Mouse (Mus musculus): ENCODE measurements at regions not wholly inside any gene's neighbourhood (a gene's known extent, or its start where the extent isn't known, plus 50 kb on each side); places are given as distances from the start of the nearest gene placed in this dataset.

DNA sequence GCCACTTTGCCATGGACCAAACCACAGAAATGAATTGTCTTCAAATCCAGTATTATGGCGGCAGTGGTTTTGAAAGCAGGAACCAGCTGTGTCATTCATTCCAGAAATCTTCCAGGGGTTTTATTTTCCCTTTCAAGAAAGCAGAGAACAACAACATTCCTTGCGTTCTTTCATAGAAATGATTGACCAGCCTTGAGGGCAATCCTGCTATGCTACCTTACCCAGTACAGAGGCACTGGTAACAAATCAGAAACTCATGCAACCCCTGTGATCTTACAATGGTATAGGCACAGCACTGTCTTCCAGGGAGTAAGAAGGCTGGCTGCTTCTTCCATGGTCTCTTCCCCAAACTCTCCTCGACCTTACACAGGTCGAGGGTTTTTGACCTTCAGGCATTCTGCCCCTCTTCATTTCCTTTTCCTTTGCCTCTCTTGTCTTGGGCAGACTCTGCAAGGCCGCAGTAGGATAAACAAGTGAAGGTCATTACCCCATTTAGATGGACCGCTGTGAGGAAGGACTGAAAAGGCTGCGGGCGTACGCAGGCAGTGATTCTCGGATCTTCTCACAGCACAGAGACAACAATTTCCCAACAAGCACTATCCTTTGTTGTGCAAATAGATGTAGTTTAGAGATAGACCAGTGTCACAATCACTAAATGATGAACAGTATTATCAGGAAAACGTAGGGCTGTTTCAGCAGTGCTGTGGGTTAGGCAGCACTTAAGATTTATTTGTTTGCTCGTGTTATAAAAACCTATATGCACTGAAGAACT is 171.6 kb upstream of the Rfx3 start:
- no peak overlapping the region for H3K9ac ChIP-seq (replicated peaks; ENCODE audit: low read length)

DNA sequence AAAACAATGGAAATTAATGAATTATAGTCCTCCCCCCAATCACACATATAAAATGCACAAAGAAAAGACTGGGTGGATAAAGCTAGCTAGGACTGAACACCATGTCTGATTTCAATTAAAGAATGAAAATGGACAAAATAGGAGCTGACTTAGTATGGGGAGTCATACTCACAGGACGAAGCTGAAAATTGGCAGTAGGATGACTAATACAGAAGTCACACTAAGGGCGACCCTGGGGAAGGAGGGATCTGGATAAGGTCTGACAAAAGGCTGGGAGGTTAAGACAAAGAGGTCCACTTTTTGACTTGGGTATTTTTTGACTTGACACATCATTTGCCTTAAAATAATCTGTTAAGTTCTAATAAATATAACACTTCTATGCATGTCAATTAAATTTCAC is 170.2 kb upstream of the Rfx3 start:
- Histone ChIP-seq H3K36me3 (replicated peaks; ENCODE audit: control insufficient read depth, insufficient read depth, low read depth, low read length) (no peaks in the 10 kb centered on the region), H3K9ac (replicated peaks; ENCODE audit: low read length) (no peak overlapping the region), H3K4me2 (ENCODE audit: low read depth, low read length) (no peak overlapping the region), H3K4me3 (ENCODE audit: low read depth, low read length) (no peak overlapping the region), H3K4me1 (ENCODE audit: control insufficient read depth, insufficient read depth, low read length) (no peaks in the 10 kb centered on the region), H3K27me3 (ENCODE audit: control insufficient read depth, insufficient read depth, low read length) (no peaks in the 10 kb centered on the region), H3K9me3 (replicated peaks; ENCODE audit: control insufficient read depth, low read length) (no peaks in the 10 kb centered on the region), H3K27ac (replicated peaks; ENCODE audit: low read depth, low read length) (no peak overlapping the region)
- ATAC-seq (replicated peaks; ENCODE audit: insufficient number of reproducible peaks, low FRiP score, low TSS enrichment, low read depth) (no peak), DNase-seq (ENCODE audit: low spot score) (no peak)
- WGBS: 81% methylated on average over 2 of the region's 2 CpGs

More for the DNA sequence above, 171.6 kb upstream of the Rfx3 start:
- H3K4me1 ChIP-seq (ENCODE audit: control insufficient read depth, insufficient read depth, low read length): no peaks in the 10 kb centered on the region
- no peak overlapping the region for H3K4me2 ChIP-seq (ENCODE audit: low read depth, low read length)
- H3K9me3 ChIP-seq (replicated peaks; ENCODE audit: control insufficient read depth, low read length): no peaks in the 10 kb centered on the region
- WGBS: 59% methylated on average over 12 of the region's 12 CpGs
- no peaks in the 10 kb centered on the region for H3K36me3 ChIP-seq (replicated peaks; ENCODE audit: control insufficient read depth, insufficient read depth, low read depth, low read length)
- DNase-seq (ENCODE audit: low spot score) (no peak), ATAC-seq (replicated peaks; ENCODE audit: insufficient number of reproducible peaks, low FRiP score, low TSS enrichment, low read depth) (no peak)
- H3K27me3 ChIP-seq (ENCODE audit: control insufficient read depth, insufficient read depth, low read length): no peaks in the 10 kb centered on the region
- no peak overlapping the region for H3K27ac ChIP-seq (replicated peaks; ENCODE audit: low read depth, low read length)
- H3K4me3 ChIP-seq (ENCODE audit: low read depth, low read length): no peak overlapping the region

DNA sequence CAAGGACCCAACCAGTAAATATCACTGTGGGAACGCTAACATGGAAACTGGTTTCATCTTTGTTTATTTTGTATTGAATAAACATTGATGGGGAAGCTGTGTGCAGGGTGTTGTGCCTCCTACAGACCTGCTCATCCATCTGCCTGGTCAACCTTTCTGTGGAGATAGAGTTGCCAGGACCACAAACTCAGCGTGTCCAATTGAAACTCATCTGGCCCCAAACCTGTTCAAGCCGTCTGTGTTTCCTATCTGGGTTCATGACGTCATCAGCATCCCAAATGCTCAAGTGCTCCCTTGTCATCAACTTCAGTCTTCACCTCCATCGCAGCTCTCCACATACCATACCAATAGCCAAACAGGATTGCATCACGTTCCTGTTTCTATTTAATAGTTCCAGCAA is 167.1 kb upstream of the Rfx3 start:
- no peak for ATAC-seq (replicated peaks; ENCODE audit: insufficient number of reproducible peaks, low FRiP score, low TSS enrichment, low read depth)
- no peaks in the 10 kb centered on the region for H3K9me3 ChIP-seq (replicated peaks; ENCODE audit: control insufficient read depth, low read length)
- H3K4me1 ChIP-seq (ENCODE audit: control insufficient read depth, insufficient read depth, low read length): no peaks in the 10 kb centered on the region
- H3K4me3 ChIP-seq (ENCODE audit: low read depth, low read length): no peak overlapping the region
- H3K27me3 ChIP-seq (ENCODE audit: control insufficient read depth, insufficient read depth, low read length): no peaks in the 10 kb centered on the region
- WGBS: 90% methylated on average over 6 of the region's 6 CpGs
- H3K4me2 ChIP-seq (ENCODE audit: low read depth, low read length): no peak overlapping the region
- no peaks in the 10 kb centered on the region for H3K36me3 ChIP-seq (replicated peaks; ENCODE audit: control insufficient read depth, insufficient read depth, low read depth, low read length)
- no peak overlapping the region for H3K9ac ChIP-seq (replicated peaks; ENCODE audit: low read length)
- H3K27ac ChIP-seq (replicated peaks; ENCODE audit: low read depth, low read length): no peak overlapping the region
- DNase-seq (ENCODE audit: low spot score): no peak

DNA sequence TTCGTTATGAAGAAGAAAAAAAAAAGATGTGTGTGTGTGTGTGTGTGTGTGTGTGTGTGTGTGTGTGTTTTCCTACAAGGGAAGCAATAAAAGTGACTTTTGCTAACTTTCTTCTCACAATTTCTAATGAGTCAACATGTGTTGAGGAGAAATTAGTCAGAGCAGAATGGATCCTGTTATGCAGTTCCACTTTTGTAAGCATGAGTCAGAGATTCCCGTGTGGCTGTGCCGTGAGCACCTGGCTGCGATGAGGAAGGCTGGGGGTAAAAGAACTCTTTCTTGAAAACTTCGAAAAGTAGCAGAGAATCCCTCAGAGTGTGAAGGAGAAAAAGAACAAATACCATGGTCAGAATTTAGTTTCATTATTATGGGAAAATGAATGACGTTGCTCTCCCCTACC is 165.9 kb upstream of the Rfx3 start:
- Histone ChIP-seq H3K27me3 (ENCODE audit: control insufficient read depth, insufficient read depth, low read length) (no peaks in the 10 kb centered on the region), H3K9me3 (replicated peaks; ENCODE audit: control insufficient read depth, low read length) (no peaks in the 10 kb centered on the region), H3K4me2 (ENCODE audit: low read depth, low read length) (no peak overlapping the region), H3K4me3 (ENCODE audit: low read depth, low read length) (no peak overlapping the region), H3K36me3 (replicated peaks; ENCODE audit: control insufficient read depth, insufficient read depth, low read depth, low read length) (no peaks in the 10 kb centered on the region), H3K27ac (replicated peaks; ENCODE audit: low read depth, low read length) (no peak overlapping the region), H3K9ac (replicated peaks; ENCODE audit: low read length) (no peak overlapping the region), H3K4me1 (ENCODE audit: control insufficient read depth, insufficient read depth, low read length) (no peaks in the 10 kb centered on the region)
- 94% methylated on average over 6 of the region's 6 CpGs for WGBS
- no peak for DNase-seq (ENCODE audit: low spot score)
- no peak for ATAC-seq (replicated peaks; ENCODE audit: insufficient number of reproducible peaks, low FRiP score, low TSS enrichment, low read depth)

DNA sequence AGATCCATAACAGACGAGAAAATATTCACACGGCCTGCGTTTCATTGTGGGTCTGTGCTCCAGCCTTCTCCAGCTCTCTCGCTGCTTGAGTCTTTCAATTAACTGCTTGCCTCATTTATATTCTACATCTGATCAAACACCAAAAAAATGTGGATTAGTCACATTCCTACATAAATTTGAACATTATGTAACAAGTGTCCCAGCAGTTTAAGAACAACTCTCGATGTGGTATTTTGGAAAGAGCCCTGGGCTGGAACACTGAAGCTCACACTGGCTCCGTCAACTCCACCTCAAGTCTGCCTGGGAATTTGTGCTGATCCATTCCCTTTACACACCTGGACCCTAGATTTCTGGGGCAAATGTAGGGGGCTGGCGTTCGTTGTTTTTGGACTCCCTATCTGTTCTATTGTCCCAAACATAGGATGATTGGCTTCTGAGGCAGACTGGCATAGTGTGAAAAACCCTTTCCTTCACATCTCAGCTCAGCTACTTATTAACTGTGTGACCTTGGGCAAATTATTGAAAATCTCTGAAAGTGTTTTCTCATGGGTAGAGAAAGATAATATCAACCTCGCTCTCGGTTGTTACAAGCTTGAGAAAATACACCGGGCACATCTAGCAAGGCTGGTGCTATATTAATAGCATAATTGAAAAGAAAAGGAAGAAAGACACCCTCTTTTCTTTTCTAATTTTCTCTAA is 161.0 kb upstream of the Rfx3 start:
- 84% methylated on average over 11 of the region's 11 CpGs for WGBS
- H3K4me3 ChIP-seq (ENCODE audit: low read depth, low read length): no peak overlapping the region
- DNase-seq (ENCODE audit: low spot score): peak; percentile 31
- no peak overlapping the region for H3K27ac ChIP-seq (replicated peaks; ENCODE audit: low read depth, low read length)
- ATAC-seq (replicated peaks; ENCODE audit: insufficient number of reproducible peaks, low FRiP score, low TSS enrichment, low read depth): no peak
- H3K4me1 ChIP-seq (ENCODE audit: control insufficient read depth, insufficient read depth, low read length): no peaks in the 10 kb centered on the region
- no peaks in the 10 kb centered on the region for H3K36me3 ChIP-seq (replicated peaks; ENCODE audit: control insufficient read depth, insufficient read depth, low read depth, low read length)
- no peak overlapping the region for H3K4me2 ChIP-seq (ENCODE audit: low read depth, low read length)
- no peaks in the 10 kb centered on the region for H3K9me3 ChIP-seq (replicated peaks; ENCODE audit: control insufficient read depth, low read length)
- no peaks in the 10 kb centered on the region for H3K27me3 ChIP-seq (ENCODE audit: control insufficient read depth, insufficient read depth, low read length)
- H3K9ac ChIP-seq (replicated peaks; ENCODE audit: low read length): no peak overlapping the region

DNA sequence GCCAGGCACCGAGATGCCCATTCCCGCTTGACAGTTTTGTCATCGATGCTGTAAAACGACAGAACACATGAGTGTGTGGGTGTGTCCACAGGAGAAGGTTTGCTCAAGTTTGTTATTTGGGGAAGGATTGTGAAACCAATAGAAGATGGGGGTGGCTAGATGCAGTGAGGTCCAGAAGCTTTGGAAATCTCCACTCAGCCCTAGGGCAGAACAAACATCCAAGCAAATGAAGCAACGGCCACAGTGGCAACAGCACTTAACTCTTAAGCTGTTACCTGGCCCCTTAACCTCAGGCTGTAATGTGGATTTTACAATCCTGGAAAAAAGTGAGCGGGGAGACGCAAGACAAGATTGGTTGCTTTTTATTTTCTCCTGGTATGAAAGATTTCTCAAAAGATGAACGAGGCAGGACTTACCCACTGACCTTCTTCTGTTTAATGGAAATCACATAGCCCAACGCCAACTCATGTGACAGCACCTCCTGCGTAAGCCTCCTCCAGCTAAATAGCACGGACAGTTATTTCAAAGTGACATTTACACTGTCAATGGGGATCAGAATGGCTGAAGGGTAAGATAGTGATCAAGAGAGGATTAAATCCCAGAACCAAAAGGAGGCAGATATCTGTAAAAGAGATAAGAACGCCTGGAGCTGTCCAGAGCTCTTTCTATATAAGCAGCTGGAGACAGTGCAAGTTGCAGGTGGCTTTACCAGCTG is 156.6 kb upstream of the Rfx3 start:
- Histone ChIP-seq H3K4me2 (ENCODE audit: low read depth, low read length) (no peak overlapping the region), H3K27ac (replicated peaks; ENCODE audit: low read depth, low read length) (no peak overlapping the region), H3K4me1 (ENCODE audit: control insufficient read depth, insufficient read depth, low read length) (no peaks in the 10 kb centered on the region), H3K4me3 (ENCODE audit: low read depth, low read length) (no peak overlapping the region), H3K27me3 (ENCODE audit: control insufficient read depth, insufficient read depth, low read length) (no peaks in the 10 kb centered on the region), H3K9me3 (replicated peaks; ENCODE audit: control insufficient read depth, low read length) (no peaks in the 10 kb centered on the region), H3K36me3 (replicated peaks; ENCODE audit: control insufficient read depth, insufficient read depth, low read depth, low read length) (no peaks in the 10 kb centered on the region), H3K9ac (replicated peaks; ENCODE audit: low read length) (no peak overlapping the region)
- ATAC-seq (replicated peaks; ENCODE audit: insufficient number of reproducible peaks, low FRiP score, low TSS enrichment, low read depth): no peak
- 79% methylated on average over 12 of the region's 12 CpGs for WGBS
- no peak for DNase-seq (ENCODE audit: low spot score)

DNA sequence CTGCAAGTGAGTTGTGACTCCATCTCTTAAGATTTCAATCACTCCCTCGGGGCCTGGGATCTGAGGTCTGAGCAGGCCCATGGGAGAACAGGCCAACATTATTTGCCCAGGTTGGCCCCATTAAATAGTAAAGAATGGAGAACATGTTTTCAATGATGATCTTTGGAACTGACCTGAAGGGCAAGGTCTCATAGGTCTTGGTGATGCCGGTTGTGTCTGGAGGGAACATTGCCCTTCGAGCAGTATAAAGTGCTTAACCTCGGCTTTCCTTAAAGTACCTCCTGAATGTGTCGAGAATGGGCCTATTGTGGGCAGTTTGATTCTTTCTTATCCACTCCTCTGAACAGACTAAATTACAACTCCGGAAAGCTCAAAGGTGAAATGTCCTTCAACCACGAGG is 155.7 kb upstream of the Rfx3 start:
- WGBS: 84% methylated on average over 7 of the region's 7 CpGs

DNA sequence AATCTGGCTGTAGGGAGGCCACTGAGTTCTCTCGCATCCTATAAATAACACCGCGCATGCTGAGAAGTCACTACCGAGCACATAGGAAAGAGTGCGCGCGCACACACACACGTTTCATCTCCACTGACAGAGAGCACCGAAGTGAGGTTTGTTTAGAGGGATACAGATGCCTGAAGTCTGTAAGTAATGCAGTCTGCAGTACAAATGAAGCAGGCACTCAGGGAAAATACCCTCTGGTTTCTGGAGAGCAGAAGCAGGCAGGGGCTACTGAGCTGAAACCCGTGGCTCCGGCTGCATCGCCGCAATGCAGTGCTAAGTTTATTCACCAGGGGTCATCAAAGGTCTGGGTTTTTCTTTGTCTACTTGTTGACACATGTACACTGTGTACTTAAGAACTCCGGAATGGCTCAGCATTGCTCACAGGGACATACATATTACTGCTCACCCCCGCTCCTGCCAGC is 155.0 kb upstream of the Rfx3 start:
- Histone ChIP-seq H3K4me1 (ENCODE audit: control insufficient read depth, insufficient read depth, low read length) (no peaks in the 10 kb centered on the region), H3K9me3 (replicated peaks; ENCODE audit: control insufficient read depth, low read length) (no peaks in the 10 kb centered on the region), H3K4me3 (ENCODE audit: low read depth, low read length) (no peak overlapping the region), H3K36me3 (replicated peaks; ENCODE audit: control insufficient read depth, insufficient read depth, low read depth, low read length) (no peaks in the 10 kb centered on the region), H3K27me3 (ENCODE audit: control insufficient read depth, insufficient read depth, low read length) (no peaks in the 10 kb centered on the region), H3K27ac (replicated peaks; ENCODE audit: low read depth, low read length) (no peak overlapping the region), H3K4me2 (ENCODE audit: low read depth, low read length) (no peak overlapping the region), H3K9ac (replicated peaks; ENCODE audit: low read length) (no peak overlapping the region)
- WGBS: 43% methylated on average over 15 of the region's 15 CpGs
- DNase-seq (ENCODE audit: low spot score) (peak; percentile 83), ATAC-seq (replicated peaks; ENCODE audit: insufficient number of reproducible peaks, low FRiP score, low TSS enrichment, low read depth) (peak; percentile 81; the same call in 1 of the 2 replicates)

More for the DNA sequence above, 155.7 kb upstream of the Rfx3 start:
- no peaks in the 10 kb centered on the region for H3K27me3 ChIP-seq (ENCODE audit: control insufficient read depth, insufficient read depth, low read length)
- H3K27ac ChIP-seq (replicated peaks; ENCODE audit: low read depth, low read length): no peak overlapping the region
- H3K9me3 ChIP-seq (replicated peaks; ENCODE audit: control insufficient read depth, low read length): no peaks in the 10 kb centered on the region
- no peaks in the 10 kb centered on the region for H3K4me1 ChIP-seq (ENCODE audit: control insufficient read depth, insufficient read depth, low read length)
- no peak for DNase-seq (ENCODE audit: low spot score)
- no peak overlapping the region for H3K4me2 ChIP-seq (ENCODE audit: low read depth, low read length)
- no peak for ATAC-seq (replicated peaks; ENCODE audit: insufficient number of reproducible peaks, low FRiP score, low TSS enrichment, low read depth)
- H3K36me3 ChIP-seq (replicated peaks; ENCODE audit: control insufficient read depth, insufficient read depth, low read depth, low read length): no peaks in the 10 kb centered on the region
- H3K4me3 ChIP-seq (ENCODE audit: low read depth, low read length): no peak overlapping the region
- no peak overlapping the region for H3K9ac ChIP-seq (replicated peaks; ENCODE audit: low read length)
